Mouse (Mus musculus) liver, adult (tissue): Measurements from ENCODE around the gene Unc5c.

ENCODE experiments used
- GATA4 ChIP-seq: IDR thresholded peaks from 2 replicates; pipeline ENCODE4 v1.6.1; 2014; ENCODE audit warnings: mild to moderate bottlenecking, low read length; ENCODE audit not compliant: insufficient replicate concordance

Unc5c gene

DNA sequence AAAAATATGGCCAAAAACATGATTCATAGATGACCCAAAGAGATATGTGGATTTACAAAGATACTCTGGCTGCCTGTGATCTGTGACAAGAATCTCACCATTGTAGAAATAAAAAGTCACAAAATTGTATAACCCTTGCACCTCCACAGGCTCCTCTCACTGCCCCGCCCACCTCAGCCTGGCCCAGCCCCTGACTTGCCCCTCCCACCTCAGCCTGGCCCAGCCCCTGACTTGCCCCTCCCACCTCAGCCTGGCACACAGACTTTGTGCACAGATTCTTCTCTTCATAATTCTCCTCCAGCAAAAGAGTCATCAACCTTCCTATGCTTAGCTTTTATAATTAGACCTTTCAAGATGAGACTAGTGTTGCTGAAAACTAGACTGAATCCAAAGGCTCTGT is 327.1 kb downstream of the Unc5c start:
- no peak for TF ChIP-seq GATA4

DNA sequence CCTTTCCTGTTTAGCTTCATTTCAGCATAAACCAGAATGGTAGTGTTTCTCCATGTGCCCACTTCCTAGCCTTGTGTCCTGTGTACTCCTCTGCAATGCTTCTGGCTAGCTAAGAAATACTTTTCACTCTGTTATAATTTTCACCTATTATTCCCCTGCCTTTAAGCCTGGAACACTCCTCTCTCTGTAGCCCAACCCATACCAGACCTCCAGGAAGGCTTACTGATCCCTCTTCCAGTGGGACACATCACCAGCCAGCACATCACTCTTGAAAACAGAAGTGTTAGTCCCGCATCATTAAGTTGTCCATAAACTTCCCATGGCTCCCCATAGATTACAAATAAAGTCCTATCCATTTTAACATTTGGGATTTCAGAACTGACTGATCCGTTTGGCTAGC is 328.7 kb downstream of the Unc5c start:
- no peak for TF ChIP-seq GATA4

DNA sequence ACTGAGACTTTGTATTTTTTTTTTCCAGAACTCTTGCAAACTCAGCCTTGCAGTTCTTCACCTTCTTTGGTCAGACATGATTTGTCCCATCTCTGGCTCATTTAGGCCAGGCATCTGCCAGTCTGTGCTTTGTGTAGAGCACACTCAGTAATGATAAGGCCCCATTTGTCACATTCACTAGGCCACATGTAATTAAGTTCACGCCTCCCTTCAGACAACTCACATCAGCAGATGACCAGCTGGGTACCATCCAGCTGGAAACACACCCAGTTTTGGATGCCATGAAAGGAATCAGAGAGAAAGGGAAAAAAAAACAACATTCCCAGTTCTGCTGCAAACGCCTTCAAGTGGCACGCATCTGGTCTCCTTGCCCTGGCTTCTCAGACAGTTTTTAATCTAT is 329.4 kb downstream of the Unc5c start:
- TF ChIP-seq GATA4 = no peak

DNA sequence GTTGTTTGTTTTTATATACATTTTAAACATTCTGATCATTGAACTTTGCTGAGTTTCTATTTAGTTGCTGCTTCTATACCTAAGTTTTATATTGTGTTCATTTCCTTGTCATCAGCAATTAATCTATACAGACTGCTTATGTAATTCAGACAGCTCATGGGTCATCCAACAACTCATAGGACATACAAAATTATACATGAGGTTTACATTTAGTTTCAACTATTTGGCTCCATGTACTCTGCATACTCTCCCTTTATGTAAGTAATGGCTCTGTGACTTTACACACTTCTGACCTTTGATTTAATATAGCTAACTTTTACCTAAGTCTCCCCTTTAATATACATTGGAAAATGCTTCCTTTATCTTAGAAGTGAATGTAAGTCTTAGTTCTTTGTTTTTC is 332.4 kb downstream of the Unc5c start:
- no peak for TF ChIP-seq GATA4

DNA sequence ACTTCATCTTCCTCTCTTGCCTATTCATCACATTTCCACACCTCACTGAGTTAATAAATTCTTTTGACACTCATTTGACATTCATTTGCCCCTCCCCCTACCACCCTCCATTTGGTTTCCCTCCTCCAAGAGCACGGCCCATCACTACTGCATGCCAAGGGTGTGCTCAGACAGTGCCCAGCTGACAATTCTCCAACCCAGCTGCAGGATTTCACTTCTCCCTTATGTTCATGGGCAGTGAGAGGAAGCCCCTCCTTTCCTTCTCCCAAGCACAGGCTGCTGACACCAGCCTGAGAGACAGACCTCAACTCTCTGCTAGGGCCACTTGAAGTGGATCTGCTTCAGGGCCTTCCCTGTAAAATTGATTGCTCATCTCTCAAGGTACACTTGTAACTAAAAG is 332.8 kb downstream of the Unc5c start:
- TF ChIP-seq GATA4 = no peak

DNA sequence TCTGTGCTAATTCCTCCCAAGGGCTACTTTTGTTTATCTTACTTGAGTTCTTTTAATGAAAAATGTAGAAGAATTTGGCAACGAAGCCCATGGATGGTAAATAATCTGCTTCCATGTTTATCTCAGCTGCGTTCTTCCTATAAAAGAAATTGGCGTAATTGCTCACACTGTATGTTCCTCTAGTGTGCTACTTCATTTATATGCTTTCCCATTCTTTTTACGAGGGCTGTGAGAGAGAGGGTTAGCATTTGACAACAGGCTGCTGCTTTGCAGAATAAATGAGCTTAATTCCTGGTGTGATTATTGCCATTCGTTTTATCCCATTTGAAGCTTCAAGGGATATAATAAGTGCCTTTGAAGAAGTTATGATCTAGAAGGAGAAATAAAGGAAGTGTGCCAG is 339.1 kb downstream of the Unc5c start:
- no peak for TF ChIP-seq GATA4

DNA sequence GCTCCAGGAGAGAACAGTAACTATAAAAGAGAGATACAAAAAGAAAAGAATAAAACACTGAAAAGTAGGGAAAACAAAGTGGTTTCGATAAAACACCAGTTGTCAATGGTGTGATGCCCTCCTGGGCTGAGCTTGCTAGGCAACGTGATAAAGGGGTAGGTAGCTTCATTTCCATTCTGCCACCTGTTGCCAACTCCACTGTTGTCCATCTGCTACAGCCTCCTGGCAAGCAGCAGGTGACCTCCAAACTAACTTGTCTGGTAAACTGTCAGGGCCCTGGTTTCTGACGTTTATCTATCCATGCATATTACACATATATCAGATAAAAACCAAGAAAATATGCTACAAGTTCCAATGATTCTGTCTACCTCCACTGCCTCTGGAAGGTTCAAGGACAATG is 344.6 kb downstream of the Unc5c start:
- no peak for TF ChIP-seq GATA4

DNA sequence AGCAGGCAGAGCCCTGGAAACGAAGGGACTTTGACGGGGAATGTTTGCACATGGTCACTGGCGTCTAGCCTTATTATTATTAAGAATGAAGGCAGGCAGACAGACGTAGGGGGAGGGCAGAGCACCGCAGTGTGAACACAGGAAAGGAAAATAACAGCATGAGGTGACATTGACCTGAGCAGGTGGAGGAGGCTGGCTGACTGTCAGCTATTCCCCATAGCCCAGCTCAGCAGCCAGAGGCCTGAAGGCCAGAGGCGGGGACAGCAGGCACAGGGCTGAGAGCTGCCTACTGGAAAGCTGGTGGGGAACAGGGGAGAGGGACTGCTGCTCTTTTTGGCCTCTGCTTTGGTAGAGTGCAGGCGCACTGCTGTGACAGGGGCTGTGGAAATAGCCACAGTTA is 345.9 kb downstream of the Unc5c start:
- TF ChIP-seq GATA4 = no peak

DNA sequence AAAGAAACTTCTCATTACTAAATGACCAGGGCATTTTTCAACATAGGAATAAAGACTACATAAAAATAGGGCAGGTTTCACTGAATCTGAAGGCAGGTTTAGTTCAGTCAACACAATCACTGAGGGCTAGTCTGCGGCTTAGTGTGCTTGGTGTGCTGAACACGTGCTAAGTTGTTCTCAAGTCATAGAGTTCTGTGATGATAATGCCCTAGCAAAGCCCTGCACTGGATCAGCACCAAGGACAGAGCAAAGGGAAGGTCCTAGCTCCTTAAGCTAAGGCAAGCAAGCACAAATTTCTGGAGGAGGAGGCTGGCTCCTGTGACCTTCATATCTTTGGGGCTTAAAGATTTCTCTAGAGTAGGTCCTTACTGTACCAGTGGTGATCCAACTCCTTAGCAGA is 346.3 kb downstream of the Unc5c start:
- no peak for TF ChIP-seq GATA4

DNA sequence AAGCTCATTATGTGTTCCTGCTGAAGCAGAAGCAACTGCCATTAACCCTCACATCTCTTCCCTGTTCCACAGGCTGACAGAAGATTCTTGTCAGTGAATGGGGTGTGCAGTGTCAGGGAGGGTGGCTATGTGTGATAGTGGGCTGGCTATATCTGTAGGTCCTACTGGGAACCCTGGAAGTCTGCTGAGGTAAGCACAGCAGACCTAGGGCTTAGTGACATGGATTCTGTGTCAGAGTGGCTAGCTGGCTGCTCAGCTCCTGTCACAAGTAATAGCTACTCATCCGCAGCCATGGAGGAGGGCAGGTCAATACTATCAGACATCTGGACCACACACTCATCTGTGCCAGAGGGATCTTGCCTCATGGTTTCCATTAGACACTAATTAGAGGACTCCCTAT is 349.8 kb downstream of the Unc5c start:
- no peak for TF ChIP-seq GATA4

DNA sequence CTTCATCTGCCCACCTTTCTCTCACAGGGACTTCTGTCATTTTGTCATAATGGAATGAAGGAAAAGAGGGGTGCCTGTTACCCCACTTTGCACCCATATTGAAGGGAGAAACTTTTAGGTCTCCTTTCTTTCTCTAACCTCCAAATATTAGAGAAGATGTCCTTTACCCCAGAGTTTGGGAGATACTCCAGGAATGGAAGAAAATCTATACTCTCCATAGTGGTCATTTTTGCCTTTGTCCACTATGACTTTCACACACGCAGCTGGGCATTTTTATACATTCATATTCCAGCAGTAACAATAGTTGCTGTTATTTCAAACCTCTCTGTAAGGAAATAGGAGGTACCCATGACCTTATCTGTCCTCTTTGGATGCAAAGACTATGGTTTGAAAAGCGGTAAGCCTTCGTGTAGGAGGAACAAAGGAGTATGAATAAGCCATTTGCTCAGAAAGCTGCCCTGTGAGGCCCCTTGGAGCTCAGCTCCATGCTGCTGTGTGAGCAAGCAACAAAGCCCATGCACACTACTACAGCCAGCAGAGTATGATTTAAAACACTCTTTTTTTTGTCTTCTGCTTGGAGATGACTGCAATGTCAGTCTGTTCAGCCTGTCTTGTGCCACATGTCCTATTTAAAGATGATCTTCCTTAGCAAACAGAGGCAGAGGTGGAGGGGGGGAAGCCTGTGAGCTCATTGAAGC is 353.7 kb downstream of the Unc5c start:
- TF ChIP-seq GATA4 = no peak

DNA sequence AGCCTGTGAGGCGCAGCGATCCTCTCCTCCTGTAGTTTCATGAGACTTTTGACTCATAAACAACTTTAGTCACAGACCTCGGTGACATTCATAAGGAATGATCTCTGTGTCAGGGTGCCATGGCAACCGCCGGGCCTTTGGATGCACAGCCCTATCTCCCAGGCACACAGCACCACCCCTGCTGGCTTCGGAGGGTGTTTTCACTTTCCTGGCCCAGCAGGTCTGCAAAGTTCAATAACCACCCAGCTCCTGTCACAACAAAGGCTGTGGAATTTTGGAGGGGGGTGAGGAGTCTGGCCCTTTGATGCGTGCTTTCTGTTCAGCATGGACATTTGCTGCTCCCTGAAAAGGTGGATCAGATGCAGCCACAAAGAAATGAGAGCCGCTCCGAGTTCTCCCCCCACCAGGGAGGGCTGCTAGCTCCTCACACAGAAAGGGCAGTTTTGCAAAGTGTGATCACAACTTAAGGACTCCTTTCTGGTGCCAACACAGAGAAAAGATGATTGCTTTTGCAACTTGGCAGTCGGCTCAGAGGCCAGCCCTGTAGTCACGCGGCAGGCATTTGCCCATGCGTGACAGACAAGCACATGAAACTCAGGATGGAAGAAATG is 354.4 kb downstream of the Unc5c start:
- no peak for TF ChIP-seq GATA4

DNA sequence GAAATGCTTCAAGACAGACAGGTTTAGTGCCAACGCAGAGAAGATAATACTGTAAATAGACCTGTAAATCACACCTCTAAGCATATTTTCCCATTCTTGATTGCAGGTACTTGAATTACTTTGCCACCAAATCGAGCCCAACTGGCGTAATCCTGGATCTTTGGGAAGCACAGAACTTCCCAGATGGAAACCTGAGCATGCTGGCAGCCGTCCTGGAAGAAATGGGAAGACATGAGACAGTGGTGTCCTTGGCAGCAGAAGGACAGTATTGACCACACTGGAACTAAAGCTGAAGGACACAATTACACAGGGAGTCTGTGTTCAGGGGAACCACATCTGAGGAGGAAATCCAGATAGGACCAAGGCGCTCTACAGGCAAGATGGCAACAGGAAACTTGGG is 363.3 kb downstream of the Unc5c start:
- TF ChIP-seq GATA4 = no peak

DNA sequence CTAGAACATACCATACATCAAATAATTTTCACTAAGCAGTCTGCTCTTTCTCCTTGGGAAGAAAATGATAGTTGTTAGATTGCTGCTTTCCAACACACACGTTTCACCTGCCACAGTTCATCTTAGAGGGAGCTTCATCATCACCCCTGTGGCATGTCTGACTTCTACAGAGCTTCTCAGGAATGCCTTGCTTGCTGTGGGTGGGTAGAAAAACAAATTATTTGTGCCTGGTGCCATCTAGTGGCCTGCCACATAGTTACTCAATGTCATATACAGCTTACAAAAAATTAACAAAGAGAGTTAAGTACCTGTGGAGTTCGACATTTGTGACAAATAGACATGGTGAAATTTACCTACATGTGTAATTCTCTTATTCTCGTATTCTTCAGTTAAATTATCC is 366.1 kb downstream of the Unc5c start:
- no peak for TF ChIP-seq GATA4

DNA sequence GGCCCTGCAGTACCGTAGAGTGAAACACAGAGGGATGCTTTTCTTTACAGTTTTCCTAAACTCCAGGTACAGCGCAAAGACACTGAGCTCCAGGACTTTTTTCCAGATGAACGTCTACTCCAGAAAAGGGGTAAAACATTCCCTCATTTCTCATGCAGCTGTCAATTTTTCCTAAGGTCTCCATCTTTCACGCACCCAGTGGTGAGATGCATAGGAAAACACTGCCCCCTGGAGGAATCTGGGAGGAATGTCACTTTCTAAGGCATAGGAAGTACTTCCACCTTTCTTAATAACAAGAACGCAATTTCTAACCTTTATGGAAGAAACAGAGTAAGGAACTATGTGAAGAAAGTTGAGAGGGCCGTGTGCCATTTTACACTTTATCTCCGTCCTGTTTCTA is 373.8 kb downstream of the Unc5c start:
- TF ChIP-seq GATA4 = no peak

DNA sequence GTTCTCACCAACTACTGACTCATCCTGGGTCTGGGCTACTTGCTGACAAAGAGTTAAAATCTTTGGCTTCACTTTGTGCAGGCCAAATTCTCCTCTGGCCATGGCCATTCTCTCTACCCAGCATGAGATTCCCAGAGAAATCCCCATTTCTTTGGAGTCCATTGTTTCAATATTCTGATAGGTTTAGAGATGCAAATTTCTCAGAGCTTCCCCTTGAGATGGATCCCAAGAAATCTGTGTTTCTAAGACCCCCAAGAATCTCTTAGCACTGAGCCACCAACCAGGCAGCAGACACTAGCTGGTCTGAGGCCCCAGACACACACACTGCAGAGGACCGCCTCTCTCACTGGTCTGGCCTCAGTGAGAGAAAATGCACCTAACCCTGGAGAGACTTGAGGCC is 384.2 kb downstream of the Unc5c start:
- TF ChIP-seq GATA4 = no peak

DNA sequence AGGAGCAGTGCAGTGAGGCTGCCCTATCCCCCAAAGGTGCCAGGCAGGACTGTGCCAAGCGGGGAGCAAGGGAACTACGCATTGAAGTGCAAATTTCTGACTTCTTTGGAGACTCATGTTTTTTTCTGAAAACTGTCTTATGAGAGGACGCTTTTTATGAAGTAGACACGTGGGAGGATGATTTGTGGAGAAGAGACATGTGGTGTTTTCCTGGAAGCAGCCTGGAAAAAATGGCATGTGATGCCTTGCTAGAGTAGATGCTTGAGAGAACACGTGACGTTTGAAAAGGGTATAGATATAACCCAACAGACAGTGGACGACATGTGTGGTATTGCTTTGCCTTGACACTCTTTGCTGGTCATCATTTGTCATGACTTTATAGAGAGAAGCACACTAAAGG is 385.1 kb downstream of the Unc5c start:
- no peak for TF ChIP-seq GATA4
